ENCODE assay signal across 8 mouse cellular contexts in the genomic region with DNA sequence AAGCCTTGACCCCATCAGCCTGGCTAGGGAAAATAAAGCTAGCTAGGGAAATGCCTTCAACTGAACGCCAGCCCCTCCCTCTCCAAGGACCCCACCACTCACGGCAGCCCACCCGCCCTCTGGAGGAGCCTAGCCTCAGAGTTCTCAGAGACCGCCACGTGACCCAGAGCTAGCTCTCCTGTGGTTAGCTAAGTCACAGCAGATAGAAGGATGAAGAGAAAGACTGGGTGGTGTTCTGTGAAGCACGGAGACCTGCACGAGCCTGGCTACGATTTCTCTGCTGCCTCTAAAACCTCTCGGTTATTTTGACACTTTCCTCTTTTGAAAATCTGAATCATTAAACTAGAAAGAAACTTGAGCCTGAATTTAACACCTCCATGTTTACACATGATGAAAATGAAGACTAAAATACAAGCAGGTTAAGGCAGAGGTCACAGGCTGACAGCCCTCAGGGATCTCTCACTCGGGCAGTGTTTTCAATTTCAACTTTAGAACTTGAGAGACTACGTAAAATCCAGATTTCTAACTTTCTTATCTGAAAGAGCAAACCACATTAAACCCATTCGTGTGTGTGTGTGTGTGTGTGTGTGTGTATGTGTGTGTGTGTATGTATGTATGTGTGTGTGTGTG. TPM values are rescaled to one million over a fixed set of nuclear protein-coding genes. Genes with fewer than 3 reads are reported as not detected.
DNase-seq lines count a peak whose midpoint lies in the region; ATAC-seq lines count a peak whose summit lies in the region.

No protein-coding gene starts in this region.

- no peak overlapping the region for H3K9ac ChIP-seq in hindbrain, embryonic 11.5 days (ENCODE audit: low read depth, low read length)
- H3K9ac ChIP-seq in hindbrain, embryonic 13.5 days: no peak overlapping the region

- no peak for ATAC-seq in hindbrain, embryonic 11.5 days (ENCODE audit: low FRiP score)
- no peak for ATAC-seq in hindbrain, embryonic 13.5 days (ENCODE audit: low FRiP score)
- ATAC-seq in activated CD4-positive, CD25-positive, alpha-beta regulatory T cell, adult 4 months: peak; percentile 81

- H3K36me3 ChIP-seq in hindbrain, embryonic 11.5 days (ENCODE audit: control insufficient read depth, insufficient read depth, low read length): no peaks in the 10 kb centered on the region
- H3K36me3 ChIP-seq in hindbrain, embryonic 13.5 days: peaks cover 6% of the 10 kb centered on the region; the same call in 1 of the 2 replicates

- H3K4me3 ChIP-seq in hindbrain, embryonic 11.5 days (ENCODE audit: low read depth, low read length): no peak overlapping the region
- H3K4me3 ChIP-seq in hindbrain, embryonic 13.5 days: no peak overlapping the region

- peak; percentile 38 for DNase-seq in hindbrain, embryonic 11.5 days (ENCODE audit: low spot score)
- DNase-seq in induced T-regulatory cell, adult 2 months (ENCODE audit: low read depth): peak; percentile 76
- DNase-seq in retina, embryonic 14.5 days (ENCODE audit: low spot score): peak; percentile 52
- no peak for DNase-seq in MN1 (ENCODE audit: low spot score)
- DNase-seq in urinary bladder, adult 18-20 months (ENCODE audit: low spot score in 2 of 2): no peak
- DNase-seq in right cerebral cortex, adult 18-20 months: no peak

- 25% methylated on average over 12 of the region's 12 CpGs for WGBS in hindbrain, embryonic 11.5 days
- 29% methylated on average over 12 of the region's 12 CpGs for WGBS in hindbrain, embryonic 13.5 days

- no peak overlapping the region for H3K4me2 ChIP-seq in hindbrain, embryonic 11.5 days (replicated peaks; ENCODE audit: low read depth, low read length)
- H3K4me2 ChIP-seq in hindbrain, embryonic 13.5 days: no peak overlapping the region

- no peak overlapping the region for H3K27ac ChIP-seq in hindbrain, embryonic 11.5 days (ENCODE audit: low read depth, low read length)
- H3K27ac ChIP-seq in hindbrain, embryonic 13.5 days: no peak overlapping the region

- H3K9me3 ChIP-seq in hindbrain, embryonic 11.5 days (ENCODE audit: control insufficient read depth, low read length): no peaks in the 10 kb centered on the region
- H3K9me3 ChIP-seq in hindbrain, embryonic 13.5 days: no peaks in the 10 kb centered on the region

- no peaks in the 10 kb centered on the region for H3K27me3 ChIP-seq in hindbrain, embryonic 11.5 days (ENCODE audit: control insufficient read depth, insufficient read depth, low read length)
- H3K27me3 ChIP-seq in hindbrain, embryonic 13.5 days: no peaks in the 10 kb centered on the region

- H3K4me1 ChIP-seq in hindbrain, embryonic 11.5 days (replicated peaks; ENCODE audit: control insufficient read depth, insufficient read depth, low read length): no peaks in the 10 kb centered on the region
- H3K4me1 ChIP-seq in hindbrain, embryonic 13.5 days (replicated peaks): peaks cover 24% of the 10 kb centered on the region

RNA-seq across cellular contexts. Expression of a gene that starts 8.3 kb away (rescaled TPM):
- 9.9 and 11.1 TPM in 2 replicates for polyA plus RNA-seq in hindbrain, embryonic 11.5 days (2014; fragmentation: Nextera tagmentation; extraction: Ambion mirVana)
- polyA plus RNA-seq in hindbrain, embryonic 13.5 days (2015; fragmentation: Nextera tagmentation; extraction: Ambion mirVana): 14.3 and 16.5 TPM in 2 replicates
- 10 to 100 TPM; 16.6 to 17.1 TPM for polyA plus RNA-seq in activated CD4-positive, CD25-positive, alpha-beta regulatory T cell, adult 4 months (2017; shearing (Covaris generic))

Comparison
In these comparisons a context has a peak if more than half of its experiments do, and no peak if none do; other contexts are left out.
1. DNase-seq: peak in hindbrain, embryonic 11.5 days (single experiment), induced T-regulatory cell, adult 2 months (single experiment) and retina, embryonic 14.5 days (single experiment); none in MN1 (single experiment), urinary bladder, adult 18-20 months (0 of 2) and right cerebral cortex, adult 18-20 months (single experiment).